Mouse (Mus musculus) heart, embryonic 15.5 days (tissue): ENCODE results near the gene Il21r. TPM values are rescaled to one million over a fixed set of nuclear protein-coding genes. Genes with fewer than 3 reads are reported as not detected.

Experiments
- ATAC-seq: fragments of 200-750 bp; cut with Nextera tagmentation; replicated peaks from 2 replicates; pipeline ENCODE4 v1.8.0; 2017; ENCODE audit warnings: low read depth, moderate TSS enrichment; ENCODE audit not compliant: insufficient number of reproducible peaks, insufficient read depth, low FRiP score
- H3K27ac ChIP-seq: fragments of 300-500 bp; sonication (generic); 2 replicates; pipeline ENCODE4 v1.5.1; 2015; ENCODE audit warnings: mild to moderate bottlenecking, inconsistent platforms
- H3K27me3 ChIP-seq: fragments of 300-500 bp; sonication (generic); 2 replicates; pipeline ENCODE4 v1.6.1; 2015; ENCODE audit warnings: inconsistent platforms
- H3K36me3 ChIP-seq: fragments of 300-500 bp; sonication (generic); 2 replicates; pipeline ENCODE4 v1.6.1; 2015; ENCODE audit warnings: mild to moderate bottlenecking, inconsistent platforms
- H3K4me1 ChIP-seq: fragments of 300-500 bp; sonication (generic); replicated peaks from 2 replicates; pipeline ENCODE4 v1.6.1; 2015; ENCODE audit warnings: inconsistent platforms
- H3K4me2 ChIP-seq: fragments of 300-500 bp; sonication (generic); 2 replicates; pipeline ENCODE4 v1.6.1; 2015; ENCODE audit warnings: inconsistent platforms, mild to moderate bottlenecking, moderate library complexity
- H3K4me3 ChIP-seq: fragments of 300-500 bp; sonication (generic); 2 replicates; pipeline ENCODE4 v1.5.1; 2015; ENCODE audit warnings: mild to moderate bottlenecking, inconsistent platforms
- H3K9ac ChIP-seq: fragments of 300-500 bp; sonication (generic); 2 replicates; pipeline ENCODE4 v1.6.1; 2015; ENCODE audit warnings: mild to moderate bottlenecking, inconsistent platforms
- H3K9me3 ChIP-seq: fragments of 300-500 bp; sonication (generic); replicated peaks from 2 replicates; pipeline ENCODE4 v1.6.1; 2016; ENCODE audit warnings: inconsistent platforms
- WGBS: fragments of 180-500 bp; shearing (Covaris S2); methylation state at CpG from one replicate; pipeline ENCODE4 v1.1.7; 2015; ENCODE audit warnings: mixed read lengths; 5-methylcytosine and 5-hydroxymethylcytosine counted together
- polyA plus RNA-seq: library from polyadenylated mRNA; unstranded; fragments of >200 nt; fragmentation: Nextera tagmentation; extraction: Ambion mirVana; gene quantifications from 2 replicates; pipeline ENCODE4 v1.2.1, GENCODE M21; 2015

Gene Il21r
- polyA plus RNA-seq, 1 experiment from 2014 or later = 0.20 TPM

DNA sequence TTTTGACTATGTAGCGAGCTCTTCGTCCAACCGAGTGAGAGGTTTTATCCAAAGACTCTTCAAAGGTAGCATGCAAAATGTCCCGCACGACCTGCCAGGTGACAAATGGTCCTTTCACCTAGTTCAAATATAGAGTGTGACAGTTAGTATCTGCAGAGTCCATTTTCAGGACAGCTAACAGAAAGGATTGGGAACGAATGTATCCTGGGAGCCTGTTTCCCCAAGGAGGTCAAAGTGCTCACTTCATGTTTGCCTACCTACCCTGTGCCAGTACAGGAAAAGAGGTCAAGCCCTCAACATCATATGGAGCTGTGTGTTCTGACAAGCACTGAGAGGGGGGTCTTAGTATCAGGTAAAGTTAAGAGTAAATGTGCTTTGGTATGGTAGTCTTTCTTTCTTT, 54.3 kb downstream of the Il21r start:
- no peak for ATAC-seq
- 92% methylated on average over 6 of the region's 6 CpGs for WGBS
- H3K27ac ChIP-seq = no peak overlapping the region

DNA sequence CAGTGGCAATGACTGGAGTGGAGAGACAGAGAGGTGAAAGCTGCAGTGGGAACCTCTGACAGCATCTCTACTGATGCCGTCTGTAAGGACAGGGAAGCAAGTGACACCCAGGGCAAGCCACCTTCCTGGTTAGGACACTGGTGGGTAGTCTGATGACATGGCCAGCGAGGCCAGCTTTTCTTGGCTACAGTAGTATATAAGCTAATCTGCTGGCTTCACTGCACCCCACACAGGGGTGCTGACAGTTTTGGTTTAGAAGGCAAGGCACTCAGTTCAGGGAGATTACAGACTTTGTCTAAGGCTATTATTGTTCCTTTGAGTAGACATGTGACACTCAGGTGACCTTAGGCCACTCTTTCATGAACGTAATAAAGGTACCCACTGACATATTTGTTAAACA, 60.4 kb downstream of the Il21r start:
- H3K9me3 ChIP-seq = no peaks in the 10 kb centered on the region
- no peak overlapping the region for H3K4me3 ChIP-seq
- peaks cover 92% of the 10 kb centered on the region for H3K36me3 ChIP-seq
- no peak overlapping the region for H3K9ac ChIP-seq
- no peak overlapping the region for H3K4me2 ChIP-seq
- H3K27me3 ChIP-seq = no peaks in the 10 kb centered on the region
- 0 out of 2 replicates have a peak, but pooled peaks cover 3% of the 10 kb centered on the region for H3K4me1 ChIP-seq
- WGBS = 64% methylated on average over 3 of the region's 3 CpGs
- no peak overlapping the region for H3K27ac ChIP-seq
- ATAC-seq = no peak; the same call in 1 of the 2 replicates

More for the DNA sequence above, 54.3 kb downstream of the Il21r start:
- no peaks in the 10 kb centered on the region for H3K27me3 ChIP-seq
- H3K4me1 ChIP-seq = 0 out of 2 replicates have a peak, but pooled peaks cover 8% of the 10 kb centered on the region
- H3K4me2 ChIP-seq = no peak overlapping the region
- no peaks in the 10 kb centered on the region for H3K9me3 ChIP-seq
- H3K9ac ChIP-seq = no peak overlapping the region
- peaks cover 97% of the 10 kb centered on the region for H3K36me3 ChIP-seq
- H3K4me3 ChIP-seq = no peak overlapping the region

DNA sequence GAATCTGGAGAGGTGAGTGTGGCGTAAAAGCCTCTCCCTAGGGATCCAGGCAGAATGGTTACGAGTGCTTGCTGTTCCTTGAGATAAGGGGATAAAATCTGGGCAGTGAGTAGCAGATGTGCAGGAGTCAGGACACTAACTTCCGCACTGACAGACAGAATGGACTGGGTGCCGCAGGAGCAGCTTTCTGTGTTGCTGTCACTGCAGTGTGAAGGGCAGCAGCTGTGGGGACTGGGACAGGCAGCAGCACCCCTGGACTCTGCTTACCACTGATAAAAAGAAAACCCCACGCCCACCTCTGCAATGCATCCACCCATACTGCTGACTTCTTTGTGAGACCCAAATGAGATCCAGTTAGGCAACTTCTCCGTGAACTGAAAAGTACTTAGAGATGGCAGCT, 67.6 kb downstream of the Il21r start:
- no peak for ATAC-seq
- 74% methylated on average over 6 of the region's 6 CpGs for WGBS

DNA sequence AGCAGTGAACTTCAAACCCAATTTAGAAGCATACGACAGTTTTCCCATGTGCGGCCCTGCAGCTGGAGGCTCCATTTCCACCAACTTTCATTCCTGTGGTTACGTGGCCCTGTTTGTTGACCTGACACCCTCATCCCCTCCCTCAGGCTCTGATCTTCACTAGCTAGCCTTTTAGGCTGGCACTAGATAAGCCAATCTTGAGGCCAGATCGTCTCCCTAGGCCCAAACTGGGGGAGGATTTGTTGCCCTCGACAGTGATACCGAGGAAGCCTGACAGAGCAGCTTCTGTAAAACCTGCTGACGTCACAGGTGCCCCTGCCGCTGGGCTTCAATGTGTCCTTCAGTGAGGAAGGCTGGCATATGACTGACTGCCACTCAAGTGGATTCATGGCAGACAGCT, 68.2 kb downstream of the Il21r start:
- Histone ChIP-seq H3K9me3 (no peaks in the 10 kb centered on the region), H3K4me3 (no peak overlapping the region), H3K27ac (no peak overlapping the region), H3K4me1 (no peaks in the 10 kb centered on the region), H3K9ac (no peak overlapping the region), H3K4me2 (no peak overlapping the region), H3K36me3 (peaks cover 96% of the 10 kb centered on the region), H3K27me3 (no peaks in the 10 kb centered on the region)
- ATAC-seq = no peak
- 78% methylated on average over 8 of the region's 8 CpGs for WGBS

More for the DNA sequence above, 67.6 kb downstream of the Il21r start:
- Histone ChIP-seq H3K4me2 (no peak overlapping the region), H3K36me3 (peaks cover 96% of the 10 kb centered on the region), H3K9me3 (no peaks in the 10 kb centered on the region), H3K27me3 (no peaks in the 10 kb centered on the region), H3K9ac (no peak overlapping the region), H3K4me3 (no peak overlapping the region), H3K4me1 (no peaks in the 10 kb centered on the region), H3K27ac (no peak overlapping the region)

DNA sequence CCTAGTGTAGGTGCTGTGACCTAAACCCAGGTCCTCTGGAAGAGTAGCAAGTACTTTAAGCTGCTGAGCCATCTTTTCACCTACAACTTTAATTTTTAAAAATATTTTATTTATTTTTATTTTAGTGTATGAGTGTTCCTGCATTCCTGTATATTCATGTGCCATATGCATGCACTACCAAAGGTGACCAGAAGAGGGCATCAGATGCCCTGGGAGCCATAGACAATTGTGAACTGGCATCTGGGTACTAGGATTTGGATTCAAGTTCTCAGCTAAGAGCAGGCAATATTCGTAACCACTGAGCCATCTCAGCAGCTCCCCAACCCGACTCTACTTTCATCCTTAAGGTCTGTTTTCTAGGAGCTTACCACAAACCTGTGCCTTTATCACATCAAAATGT, 71.7 kb downstream of the Il21r start:
- whole genome bisulfite sequencing = 74% methylated on average over 2 of the region's 2 CpGs
- H3K4me1 ChIP-seq = no peaks in the 10 kb centered on the region
- H3K36me3 ChIP-seq = peaks cover 97% of the 10 kb centered on the region
- no peak overlapping the region for H3K4me2 ChIP-seq
- H3K9ac ChIP-seq = no peak overlapping the region
- H3K9me3 ChIP-seq = no peaks in the 10 kb centered on the region
- ATAC-seq = no peak
- no peaks in the 10 kb centered on the region for H3K27me3 ChIP-seq
- H3K4me3 ChIP-seq = no peak overlapping the region
- no peak overlapping the region for H3K27ac ChIP-seq

DNA sequence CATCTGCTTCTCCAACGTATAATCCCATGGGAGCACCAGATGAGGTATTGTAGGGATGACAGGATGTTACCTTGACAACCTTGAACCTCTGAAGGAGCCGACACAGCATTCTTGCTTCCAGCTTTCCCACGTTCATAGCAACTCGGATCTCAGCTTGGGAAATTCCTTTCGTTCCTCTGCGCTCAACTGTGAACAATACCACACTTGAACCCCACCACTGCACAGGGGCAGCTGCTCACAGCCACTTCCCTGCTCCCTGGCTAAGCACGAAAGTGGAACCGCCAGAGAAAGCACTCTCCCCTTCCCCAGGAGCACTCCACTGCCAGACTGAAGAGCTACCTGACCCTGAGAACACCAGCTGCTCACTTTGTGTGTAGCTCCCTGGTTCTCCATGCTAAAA, 75.5 kb downstream of the Il21r start:
- no peak overlapping the region for H3K4me3 ChIP-seq
- H3K36me3 ChIP-seq = peaks cover 85% of the 10 kb centered on the region
- H3K4me1 ChIP-seq = no peaks in the 10 kb centered on the region
- ATAC-seq = no peak
- H3K27me3 ChIP-seq = no peaks in the 10 kb centered on the region
- H3K27ac ChIP-seq = no peak overlapping the region
- H3K9me3 ChIP-seq = no peaks in the 10 kb centered on the region
- WGBS = 72% methylated on average over 8 of the region's 8 CpGs
- no peak overlapping the region for H3K4me2 ChIP-seq
- H3K9ac ChIP-seq = no peak overlapping the region

DNA sequence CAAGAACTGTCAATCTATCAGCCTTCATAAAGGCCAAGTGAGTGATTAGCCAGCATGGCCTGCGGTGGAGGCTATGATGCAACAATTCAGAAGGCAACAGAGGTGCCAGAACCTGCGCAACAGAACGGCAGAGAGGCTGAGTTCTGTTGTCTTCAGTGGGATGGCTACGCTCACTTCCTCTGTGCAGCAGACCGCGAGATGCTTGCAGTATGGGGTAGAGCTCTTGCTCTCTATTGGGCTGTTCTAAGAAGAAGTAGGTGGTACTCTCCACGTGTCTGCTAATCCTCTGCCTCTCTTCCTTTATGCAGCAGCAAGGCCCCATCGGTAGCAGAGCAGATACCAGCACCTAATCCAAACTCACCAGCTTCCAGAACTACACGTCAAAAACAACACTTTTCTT, 76.7 kb downstream of the Il21r start:
- peaks cover 77% of the 10 kb centered on the region for H3K36me3 ChIP-seq
- no peaks in the 10 kb centered on the region for H3K9me3 ChIP-seq
- H3K4me3 ChIP-seq = no peak overlapping the region
- H3K4me1 ChIP-seq = no peaks in the 10 kb centered on the region
- no peaks in the 10 kb centered on the region for H3K27me3 ChIP-seq
- 82% methylated on average over 9 of the region's 9 CpGs for WGBS
- H3K9ac ChIP-seq = no peak overlapping the region
- no peak for ATAC-seq
- no peak overlapping the region for H3K27ac ChIP-seq
- no peak overlapping the region for H3K4me2 ChIP-seq

Other genes with a start within 250 kb of the Il21r start
- 5.7 and 6.7 TPM in 2 replicates for gene Kdm8, start 158.8 kb upstream of the Il21r start, polyA plus RNA-seq
- gene Nsmce1, start 111.8 kb upstream of the Il21r start, polyA plus RNA-seq = 93.4 and 103 TPM in 2 replicates
- gene Il4ra, start 51.3 kb upstream of the Il21r start, polyA plus RNA-seq = 4.5 and 8.4 TPM in 2 replicates
- 23.9 and 30.2 TPM in 2 replicates for gene Gtf3c1, start 104.4 kb downstream of the Il21r start, polyA plus RNA-seq
- gene D430042O09Rik, start 104.5 kb downstream of the Il21r start, polyA plus RNA-seq = 6.2 and 8.0 TPM in 2 replicates